Mouse (Mus musculus) MEL (cell line): ENCODE measurements around the gene Ccdc138. TPM values are rescaled to one million over a fixed set of nuclear protein-coding genes. Genes with fewer than 3 reads are reported as not detected.

Experiments
- DNase-seq: peaks from one replicate; pipeline ENCODE4 v3.0.0; 2011; ENCODE audit warnings: low read depth, low spot score
- H3K27ac ChIP-seq: 2 replicates; pipeline ENCODE4 v1.5.1; 2012; ENCODE audit warnings: low read depth, mild to moderate bottlenecking, control low read depth, low read length, moderate library complexity; ENCODE audit not compliant: control insufficient read depth
- H3K27me3 ChIP-seq, 2 experiments: fragments of 150-350 bp in 1 of 2; sonication (generic) in 1 of 2; 2 replicates each; pipeline ENCODE4 v1.6.1; 2012; ENCODE audit warnings: low read length in 2 of 2, mild to moderate bottlenecking in 2 of 2, improper control_type of control experiment in 1 of 2, moderate library complexity in 1 of 2; ENCODE audit not compliant: insufficient read depth in 2 of 2, control insufficient read depth in 1 of 2
- H3K36me3 ChIP-seq, 2 experiments: 2 replicates each; pipeline ENCODE4 v1.6.1; 2012 to 2014; ENCODE audit warnings: low read length in 2 of 2, improper control_type of control experiment in 1 of 2, inconsistent platforms in 1 of 2, mild to moderate bottlenecking in 1 of 2; ENCODE audit not compliant: insufficient read depth in 2 of 2, control insufficient read depth in 1 of 2
- H3K4me1 ChIP-seq, 2 experiments: fragments of 150-350 bp in 1 of 2; sonication (generic) in 1 of 2; 2 replicates each; pipeline ENCODE4 v1.6.1; 2012; ENCODE audit warnings: low read length in 2 of 2, improper control_type of control experiment in 1 of 2, mild to moderate bottlenecking in 1 of 2; ENCODE audit not compliant: insufficient read depth in 2 of 2, control insufficient read depth in 1 of 2
- H3K4me3 ChIP-seq, 2 experiments: fragments of 150-350 bp in 1 of 2; sonication (generic) in 1 of 2; 2 replicates each; pipeline ENCODE4 v1.5.1; 2012; ENCODE audit warnings: low read depth in 2 of 2, low read length in 2 of 2, mild to moderate bottlenecking in 2 of 2, moderate library complexity in 2 of 2, control low read depth in 1 of 2, improper control_type of control experiment in 1 of 2; ENCODE audit not compliant: control insufficient read depth in 1 of 2, insufficient read depth in 1 of 2
- H3K79me2 ChIP-seq: 2 replicates; pipeline ENCODE4 v1.6.1; 2012; ENCODE audit warnings: mild to moderate bottlenecking, low read length, moderate library complexity; ENCODE audit not compliant: control insufficient read depth, poor library complexity, insufficient read depth
- H3K9ac ChIP-seq: 2 replicates; pipeline ENCODE4 v1.6.1; 2012; ENCODE audit warnings: low read depth, mild to moderate bottlenecking, control low read depth, low read length, moderate library complexity; ENCODE audit not compliant: control insufficient read depth, poor library complexity, severe bottlenecking
- H3K9me3 ChIP-seq: fragments of 150-350 bp; sonication (generic); replicated peaks from 2 replicates; pipeline ENCODE4 v1.6.1; 2012; ENCODE audit warnings: mild to moderate bottlenecking, low read length, improper control_type of control experiment, moderate library complexity; ENCODE audit not compliant: insufficient read depth
- BHLHE40 ChIP-seq: IDR thresholded peaks from 2 replicates; pipeline ENCODE4 v1.6.1; 2012; ENCODE audit warnings: low read depth, mild to moderate bottlenecking, inconsistent platforms, low read length, improper control_type of control experiment, borderline replicate concordance
- E2F4 ChIP-seq: IDR thresholded peaks from 2 replicates; pipeline ENCODE4 v1.6.1; 2011; ENCODE audit warnings: low read depth, low read length, improper control_type of control experiment, borderline replicate concordance
- EP300 ChIP-seq, 2 experiments: IDR thresholded peaks; 2 replicates each; pipeline ENCODE4 v1.6.1; 2011; ENCODE audit warnings: improper control_type of control experiment in 2 of 2, low read length in 2 of 2, low read depth in 1 of 2, mild to moderate bottlenecking in 1 of 2
- ETS1 ChIP-seq: IDR thresholded peaks from 2 replicates; pipeline ENCODE4 v1.6.1; 2012; ENCODE audit warnings: low read depth, mild to moderate bottlenecking, inconsistent platforms, low read length, improper control_type of control experiment, moderate library complexity
- GABPA ChIP-seq: IDR thresholded peaks from 2 replicates; pipeline ENCODE4 v1.6.1; 2012; ENCODE audit warnings: low read depth, mild to moderate bottlenecking, inconsistent platforms, low read length, improper control_type of control experiment, moderate library complexity
- KAT2A ChIP-seq: conservative IDR thresholded peaks from 2 replicates; pipeline ENCODE4 v1.6.1; 2012; ENCODE audit warnings: low read depth, low read length, improper control_type of control experiment, inconsistent platforms
- MAX ChIP-seq: IDR thresholded peaks from 2 replicates; pipeline ENCODE4 v1.6.1; 2011; ENCODE audit warnings: low read length, improper control_type of control experiment
- MAZ ChIP-seq: IDR thresholded peaks from 2 replicates; pipeline ENCODE4 v1.6.1; 2012; ENCODE audit warnings: low read depth, mild to moderate bottlenecking, inconsistent platforms, low read length, improper control_type of control experiment
- MEF2A ChIP-seq: IDR thresholded peaks from 2 replicates; pipeline ENCODE4 v1.6.1; 2014; ENCODE audit warnings: low read depth, mild to moderate bottlenecking, inconsistent platforms, low read length, improper control_type of control experiment; ENCODE audit not compliant: poor library complexity, insufficient replicate concordance, severe bottlenecking; ENCODE audit errors: extremely low read depth
- NELFE ChIP-seq: IDR thresholded peaks from 2 replicates; pipeline ENCODE4 v1.6.1; 2011; ENCODE audit warnings: low read depth, low read length, improper control_type of control experiment
- NRF1 ChIP-seq: IDR thresholded peaks from 2 replicates; pipeline ENCODE4 v1.6.1; 2014; ENCODE audit warnings: low read depth, mild to moderate bottlenecking, inconsistent platforms, low read length, improper control_type of control experiment, moderate library complexity; ENCODE audit not compliant: poor library complexity, insufficient read depth, severe bottlenecking
- POLR2A ChIP-seq, 2 experiments: IDR thresholded peaks; 2 replicates each; pipeline ENCODE4 v1.6.1; 2011 to 2012; ENCODE audit warnings: low read length in 2 of 2, mild to moderate bottlenecking in 2 of 2, control low read depth in 1 of 2, improper control_type of control experiment in 1 of 2, low read depth in 1 of 2, moderate library complexity in 1 of 2; ENCODE audit not compliant: control insufficient read depth in 1 of 2, insufficient read depth in 1 of 2, poor library complexity in 1 of 2
- POLR2AphosphoS2 ChIP-seq: IDR thresholded peaks from 2 replicates; pipeline ENCODE4 v1.6.1; 2011; ENCODE audit warnings: low read length, improper control_type of control experiment
- POLR2AphosphoS5 ChIP-seq: IDR thresholded peaks from 2 replicates; pipeline ENCODE4 v1.6.1; 2012; ENCODE audit warnings: low read depth, borderline replicate concordance, mild to moderate bottlenecking, inconsistent platforms, low read length, moderate library complexity, mixed read lengths
- RAD21 ChIP-seq: IDR thresholded peaks from 2 replicates; pipeline ENCODE4 v1.6.1; 2011; ENCODE audit warnings: mild to moderate bottlenecking, low read depth, low read length, improper control_type of control experiment
- RCOR1 ChIP-seq: IDR thresholded peaks from 2 replicates; pipeline ENCODE4 v1.6.1; 2012; ENCODE audit warnings: low read depth, mild to moderate bottlenecking, inconsistent platforms, low read length, improper control_type of control experiment
- TAL1 ChIP-seq: IDR thresholded peaks from 2 replicates; pipeline ENCODE4 v1.6.1; 2012; ENCODE audit warnings: mild to moderate bottlenecking, inconsistent platforms, low read length, moderate library complexity, mixed read lengths
- TBP ChIP-seq: IDR thresholded peaks from 2 replicates; pipeline ENCODE4 v1.8.0; 2011; ENCODE audit warnings: low read depth, low read length, improper control_type of control experiment
- TCF12 ChIP-seq: IDR thresholded peaks from 2 replicates; pipeline ENCODE4 v1.6.1; 2014; ENCODE audit warnings: low read depth, mild to moderate bottlenecking, inconsistent platforms, low read length, improper control_type of control experiment, moderate library complexity
- UBTF ChIP-seq: IDR thresholded peaks from 2 replicates; pipeline ENCODE4 v1.6.1; 2012; ENCODE audit warnings: low read depth, mild to moderate bottlenecking, inconsistent platforms, low read length, improper control_type of control experiment, moderate library complexity, borderline replicate concordance; ENCODE audit not compliant: insufficient read depth
- USF1 ChIP-seq: IDR thresholded peaks from 2 replicates; pipeline ENCODE4 v1.6.1; 2014; ENCODE audit warnings: low read depth, mild to moderate bottlenecking, inconsistent platforms, low read length, improper control_type of control experiment, moderate library complexity
- USF2 ChIP-seq, 2 experiments: IDR thresholded peaks; 2 replicates each; pipeline ENCODE4 v1.6.1; 2011 to 2012; ENCODE audit warnings: improper control_type of control experiment in 2 of 2, low read length in 2 of 2, borderline replicate concordance in 1 of 2, inconsistent platforms in 1 of 2, low read depth in 1 of 2, mild to moderate bottlenecking in 1 of 2; ENCODE audit not compliant: insufficient read depth in 1 of 2
- ZC3H11A ChIP-seq: IDR thresholded peaks from 2 replicates; pipeline ENCODE4 v1.6.1; 2012; ENCODE audit warnings: low read depth, mild to moderate bottlenecking, inconsistent platforms, low read length, improper control_type of control experiment
- ZMIZ1 ChIP-seq: IDR thresholded peaks from 2 replicates; pipeline ENCODE4 v1.6.1; 2012; ENCODE audit warnings: low read depth, mild to moderate bottlenecking, inconsistent platforms, low read length, improper control_type of control experiment, moderate library complexity
- ZNF384 ChIP-seq: IDR thresholded peaks from 2 replicates; pipeline ENCODE4 v1.6.1; 2012; ENCODE audit warnings: low read depth, mild to moderate bottlenecking, inconsistent platforms, low read length, improper control_type of control experiment
- polyA plus RNA-seq, 2 experiments: library from polyadenylated mRNA; stranded (reverse) in 1 of 2; unstranded in 1 of 2; fragments of >175 nt in 1 of 2; fragments of >200 nt in 1 of 2; gene quantifications; 2 replicates each; pipeline versions ENCODE4 v1.2.1 to v1.2.4; 2012; ENCODE audit warnings: low replicate concordance in 2 of 2, low read depth in 1 of 2; ENCODE audit not compliant: insufficient read length in 2 of 2, insufficient read depth in 1 of 2, missing spikeins in 1 of 2
- total RNA-seq: library from RNA; depleted of rRNA; stranded (reverse); fragments of 300-350 nt; gene quantifications from 2 replicates; pipeline ENCODE4 v1.2.3, GENCODE M21; 2012

The Ccdc138 gene
- total and polyA plus RNA-seq, 3 experiments = 1.2 to 1.3 TPM; not detected in 1

DNA sequence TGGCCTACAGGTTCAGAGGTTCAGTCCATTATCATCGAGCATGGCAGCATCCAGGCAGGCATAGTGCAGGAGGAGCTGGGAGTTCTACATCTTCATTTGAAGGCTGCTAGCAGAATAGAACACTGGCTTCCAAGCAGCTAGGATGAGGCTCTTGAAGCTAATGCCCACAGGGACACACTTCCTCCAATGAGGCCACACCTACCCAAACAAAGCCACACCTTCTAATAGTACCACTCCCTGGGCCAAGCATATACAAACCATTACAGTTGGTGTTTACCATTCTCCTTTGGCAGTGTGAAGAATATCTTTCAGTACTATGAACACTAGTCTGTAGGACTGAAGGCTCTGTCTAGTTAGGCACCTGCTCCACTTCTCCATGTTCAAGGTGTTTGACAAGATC, 37.9 kb upstream of the Ccdc138 start:
- peaks cover 5 to 84% of the 10 kb centered on the region in 2 experiments for H3K36me3 ChIP-seq
- TF ChIP-seq ZC3H11A = no peak
- no peak for TF ChIP-seq KAT2A
- TF ChIP-seq ZNF384 = no peak
- no peak for TF ChIP-seq POLR2AphosphoS2
- TF ChIP-seq GABPA = no peak
- no peak for TF ChIP-seq UBTF
- TF ChIP-seq MEF2A = no peak
- no peak for TF ChIP-seq POLR2AphosphoS5
- no peak for TF ChIP-seq TCF12
- no peak for TF ChIP-seq USF2 (IDR thresholded peaks at IDR 0.05; ENCODE audit: borderline replicate concordance in 1 of 2, insufficient read depth in 1 of 2, low read depth in 1 of 2, low read length in 2 of 2)
- TF ChIP-seq TBP = no peak
- no peak for TF ChIP-seq ETS1
- no peak for TF ChIP-seq BHLHE40
- DNase-seq = peak; percentile 37
- no peak overlapping the region for H3K9ac ChIP-seq
- H3K4me1 ChIP-seq = no peaks in the 10 kb centered on the region
- no peak overlapping the region for H3K27ac ChIP-seq
- H3K4me3 ChIP-seq = no peak overlapping the region
- no peaks in the 10 kb centered on the region for H3K27me3 ChIP-seq
- H3K9me3 ChIP-seq = no peaks in the 10 kb centered on the region
- peaks cover 5% of the 10 kb centered on the region; the same call in 1 of the 2 replicates for H3K79me2 ChIP-seq

DNA sequence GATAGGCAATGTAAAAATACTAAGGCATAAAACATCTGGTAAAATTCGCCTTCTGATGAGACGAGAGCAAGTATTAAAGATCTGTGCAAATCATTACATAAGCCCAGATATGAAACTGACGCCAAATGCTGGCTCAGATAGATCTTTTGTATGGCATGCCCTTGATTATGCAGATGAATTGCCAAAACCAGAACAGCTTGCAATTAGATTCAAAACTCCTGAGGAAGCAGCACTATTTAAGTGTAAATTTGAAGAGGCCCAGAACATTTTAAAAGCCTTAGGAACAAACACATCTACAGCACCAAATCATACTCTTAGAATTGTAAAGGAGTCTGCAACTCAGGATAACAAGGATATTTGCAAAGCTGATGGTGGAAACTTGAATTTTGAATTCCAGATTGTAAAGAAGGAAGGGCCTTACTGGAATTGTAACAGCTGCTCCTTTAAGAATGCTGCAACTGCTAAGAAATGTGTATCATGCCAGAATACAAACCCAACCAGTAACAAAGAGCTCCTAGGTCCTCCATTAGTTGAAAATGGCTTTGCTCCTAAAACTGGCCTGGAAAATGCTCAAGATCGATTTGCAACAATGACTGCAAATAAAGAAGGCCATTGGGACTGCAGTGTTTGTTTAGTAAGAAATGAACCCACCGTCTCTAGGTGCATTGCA, 20.5 kb upstream of the Ccdc138 start:
- no peak for TF ChIP-seq ETS1
- no peak for TF ChIP-seq EP300 (IDR thresholded peaks at IDR 0.05; ENCODE audit: low read depth in 1 of 2, low read length in 2 of 2)
- TF ChIP-seq ZMIZ1 = no peak
- TF ChIP-seq USF2 (IDR thresholded peaks at IDR 0.05; ENCODE audit: borderline replicate concordance in 1 of 2, insufficient read depth in 1 of 2, low read depth in 1 of 2, low read length in 2 of 2) = no peak
- TF ChIP-seq E2F4 = no peak
- no peak for TF ChIP-seq POLR2A (IDR thresholded peaks at IDR 0.05; ENCODE audit: control insufficient read depth in 1 of 2, insufficient read depth in 1 of 2, low read depth in 1 of 2, low read length in 2 of 2, poor library complexity in 1 of 2)
- TF ChIP-seq ZNF384 = no peak
- no peak for TF ChIP-seq RCOR1
- TF ChIP-seq USF1 = no peak
- no peak for TF ChIP-seq MAZ
- no peak for TF ChIP-seq MAX
- TF ChIP-seq NELFE = no peak
- TF ChIP-seq NRF1 = no peak
- no peak for TF ChIP-seq RAD21
- no peak for TF ChIP-seq TAL1
- no peak for TF ChIP-seq KAT2A
- no peak for TF ChIP-seq TCF12
- no peak for TF ChIP-seq GABPA
- TF ChIP-seq, all 39 proteins: peak for 0
- peaks cover 0 to 60% of the 10 kb centered on the region in 2 experiments; a peak in 3 of 4 replicates for H3K36me3 ChIP-seq
- H3K27ac ChIP-seq = no peak overlapping the region
- H3K4me1 ChIP-seq = no peaks in the 10 kb centered on the region
- H3K9me3 ChIP-seq = no peaks in the 10 kb centered on the region
- no peak for DNase-seq
- H3K9ac ChIP-seq = no peak overlapping the region
- H3K27me3 ChIP-seq = no peaks in the 10 kb centered on the region
- H3K79me2 ChIP-seq = peaks cover 3% of the 10 kb centered on the region; the same call in 1 of the 2 replicates
- no peak overlapping the region for H3K4me3 ChIP-seq
